Mouse (Mus musculus) mouse embryonic stem cell (cell line): ENCODE measurements at regions not wholly inside any gene's neighbourhood (a gene's known extent, or its start where the extent isn't known, plus 50 kb on each side); places are given as distances from the start of the nearest gene placed in this dataset.

Experiments
- in situ Hi-C, 2 experiments: fragments of 300-500 bp; cut with MboI; formaldehyde crosslinking; loops; 1 replicate in 1 of 2; 3 replicates in 1 of 2; pipeline ENCODE4 v1.14.3; 2019 to 2020; ENCODE audit warnings: low sequenced_read_pairs in 2 of 2, low pct_unique_long_range_greater_than_20kb in 1 of 2, mixed read lengths in 1 of 2; ENCODE audit not compliant: unreplicated experiment in 1 of 2

DNA sequence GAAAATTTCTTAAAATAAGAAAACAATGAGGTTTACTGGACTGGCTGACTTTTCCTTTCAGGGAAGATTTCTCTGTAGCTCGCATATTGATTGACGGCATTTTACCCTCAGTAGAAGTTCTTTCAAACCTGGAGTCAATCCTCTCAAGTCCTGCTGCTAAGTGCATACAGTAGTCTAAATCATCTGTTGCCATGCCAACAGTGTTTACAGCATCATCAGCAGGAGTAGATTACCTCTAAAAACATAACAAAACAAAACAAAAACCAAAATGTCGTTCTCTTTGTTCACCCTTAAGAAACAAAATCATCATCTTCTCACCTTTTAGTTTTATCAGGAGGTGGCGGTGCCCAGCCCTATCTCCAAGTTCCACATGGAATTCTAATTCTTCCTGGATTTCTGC, 143.8 kb downstream of the Icos start:
- in situ Hi-C loops, result no loop called here

DNA sequence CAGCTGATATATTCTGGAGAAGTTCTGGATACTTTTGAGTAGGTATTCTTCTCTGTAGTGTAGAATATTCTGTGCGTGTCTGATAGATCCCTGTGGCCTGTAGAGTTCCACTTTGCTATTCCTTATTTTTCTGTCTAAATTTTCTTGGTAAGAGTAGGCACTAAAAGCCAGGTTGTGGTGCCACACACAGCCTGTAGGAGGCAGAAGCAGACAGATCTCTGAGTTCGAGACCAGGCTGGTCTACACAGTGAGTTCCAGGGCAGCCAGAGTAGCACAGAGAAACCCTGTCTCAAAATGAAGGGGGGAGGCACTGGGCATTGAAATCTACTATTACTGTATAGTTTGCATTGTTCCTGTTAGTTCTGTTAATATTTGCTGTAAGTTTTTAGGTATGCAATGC, 147.4 kb downstream of the Icos start:
- in situ Hi-C loops, result no loop called here

DNA sequence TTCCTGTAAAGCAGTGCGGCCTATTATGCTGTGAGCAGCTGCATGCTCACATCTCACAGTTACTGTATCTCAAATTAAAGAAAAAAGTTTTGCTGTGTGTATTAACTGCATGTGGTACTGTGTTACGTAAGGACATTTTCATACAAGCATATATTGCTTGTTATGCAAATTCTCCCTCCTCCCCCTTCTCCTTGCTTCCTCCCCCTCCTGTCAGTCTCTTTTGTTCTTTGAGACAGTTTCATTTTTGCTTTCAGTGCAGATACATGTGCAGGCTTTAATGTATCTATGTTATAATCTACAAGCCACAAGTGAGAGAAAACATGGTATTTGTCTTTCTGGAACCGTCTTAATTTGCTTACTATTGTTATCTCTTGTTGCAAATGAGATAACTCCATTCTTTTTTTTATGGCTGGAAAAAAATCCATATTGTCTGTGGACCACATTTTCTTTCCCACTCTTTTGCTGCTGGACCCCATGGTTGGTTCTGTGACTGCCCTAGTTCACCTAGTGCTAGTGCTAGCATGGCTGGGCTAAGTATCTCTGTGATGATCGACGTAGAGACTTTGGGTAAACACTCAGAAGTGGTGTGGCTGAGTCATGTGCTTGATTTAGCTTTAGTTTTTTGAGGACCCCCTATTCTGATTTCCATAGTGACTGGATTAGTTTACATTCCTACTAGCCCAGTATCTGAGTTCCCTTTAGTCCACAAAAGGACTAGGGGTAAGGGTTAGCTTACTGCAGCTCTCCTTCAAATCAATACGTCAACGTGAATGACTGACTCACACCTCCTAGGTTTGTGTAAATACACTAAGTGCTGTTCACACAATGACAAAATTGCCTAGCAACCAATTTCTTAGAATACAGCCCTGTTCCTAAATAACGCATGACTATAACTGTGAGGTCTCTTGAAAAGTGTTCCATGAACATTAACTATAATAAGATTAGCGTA, 158.1 kb downstream of the Icos start:
- in situ Hi-C loops, result no loop called here

DNA sequence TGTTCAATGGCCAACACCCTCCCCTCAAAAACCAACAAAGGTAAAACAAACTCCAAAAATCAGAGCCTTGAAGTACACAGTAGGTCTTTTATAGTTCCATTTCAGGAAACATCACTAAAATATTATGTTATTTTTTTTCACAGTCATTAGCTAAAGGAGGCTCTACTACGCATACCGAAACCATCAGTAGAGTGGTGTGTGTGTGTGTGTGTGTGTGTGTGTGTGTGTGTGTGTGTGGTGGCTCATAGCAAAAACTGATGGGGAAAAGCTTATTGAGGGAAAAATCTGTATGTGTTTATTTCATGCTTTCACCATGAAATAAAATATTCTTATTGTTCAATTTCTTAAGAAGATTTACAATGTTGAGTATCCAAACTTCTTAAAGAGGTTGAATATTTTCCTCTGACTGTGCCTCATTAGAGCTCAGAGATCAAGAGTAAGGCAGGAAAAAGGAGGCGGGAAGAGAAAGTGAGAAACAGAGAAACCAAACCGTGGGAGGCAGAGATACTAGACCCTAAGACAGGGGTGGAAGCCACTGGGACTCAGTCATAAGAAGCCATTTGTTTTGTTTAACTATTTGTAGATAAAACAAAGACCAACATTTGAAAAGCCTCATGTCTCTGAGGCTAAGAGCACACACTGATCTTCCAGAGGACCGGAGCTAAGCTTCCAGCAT, 159.6 kb downstream of the Icos start:
- in situ Hi-C loops, result no loop called here

DNA sequence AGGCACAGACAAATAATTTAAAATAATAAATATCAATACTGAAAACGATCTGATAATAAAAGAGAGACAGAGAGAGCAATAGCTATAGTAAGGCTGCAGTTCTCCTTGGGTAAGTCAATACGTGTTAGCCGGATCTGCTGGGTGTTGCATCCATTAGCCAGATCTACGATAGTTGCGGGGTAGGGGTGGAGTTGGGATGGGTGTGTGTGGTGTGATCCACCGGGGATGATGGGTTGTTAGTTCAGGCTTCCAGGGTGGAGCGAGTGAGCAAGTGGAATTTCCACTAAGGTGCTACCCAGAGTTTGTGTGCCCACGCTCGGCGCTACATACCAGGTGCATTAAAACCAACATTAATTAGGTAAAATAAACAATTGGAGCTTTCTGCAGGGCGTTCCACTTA, 160.2 kb downstream of the Icos start:
- in situ Hi-C loops, result no loop called here

DNA sequence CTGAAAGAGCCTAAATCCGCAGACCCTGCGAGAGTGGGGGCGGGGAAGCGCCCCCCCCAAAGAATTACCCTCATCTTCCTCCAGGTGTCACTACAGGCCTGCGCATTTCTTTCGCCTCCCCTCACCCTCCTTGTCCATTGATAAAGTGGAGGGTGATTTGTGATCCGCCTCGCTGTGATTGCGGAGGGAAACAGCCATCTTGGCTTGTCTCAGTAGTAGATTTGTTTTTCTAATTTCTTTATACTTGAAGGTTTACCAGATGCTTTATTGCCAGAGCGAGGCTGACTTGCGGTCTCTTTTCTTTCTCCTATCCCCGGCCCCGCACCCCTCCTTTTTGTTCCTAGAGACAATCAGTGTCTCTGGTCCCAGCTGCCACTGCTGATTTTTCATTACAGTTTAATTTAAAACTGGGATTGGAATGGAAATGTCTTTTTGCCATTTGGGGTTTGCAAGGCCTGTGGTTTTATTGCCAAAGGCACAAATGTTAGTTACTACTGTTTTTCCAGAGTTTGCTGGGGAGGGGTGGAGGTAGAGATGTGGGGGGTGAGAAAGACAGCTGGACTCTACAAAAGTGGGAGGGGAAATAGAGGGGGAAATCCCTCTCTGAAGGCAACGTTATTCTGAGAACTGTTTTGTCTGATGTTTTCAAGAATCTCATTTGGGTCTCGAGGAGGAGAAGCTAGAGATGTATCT, 161.7 kb downstream of the Icos start:
- in situ Hi-C loops, result no loop called here

DNA sequence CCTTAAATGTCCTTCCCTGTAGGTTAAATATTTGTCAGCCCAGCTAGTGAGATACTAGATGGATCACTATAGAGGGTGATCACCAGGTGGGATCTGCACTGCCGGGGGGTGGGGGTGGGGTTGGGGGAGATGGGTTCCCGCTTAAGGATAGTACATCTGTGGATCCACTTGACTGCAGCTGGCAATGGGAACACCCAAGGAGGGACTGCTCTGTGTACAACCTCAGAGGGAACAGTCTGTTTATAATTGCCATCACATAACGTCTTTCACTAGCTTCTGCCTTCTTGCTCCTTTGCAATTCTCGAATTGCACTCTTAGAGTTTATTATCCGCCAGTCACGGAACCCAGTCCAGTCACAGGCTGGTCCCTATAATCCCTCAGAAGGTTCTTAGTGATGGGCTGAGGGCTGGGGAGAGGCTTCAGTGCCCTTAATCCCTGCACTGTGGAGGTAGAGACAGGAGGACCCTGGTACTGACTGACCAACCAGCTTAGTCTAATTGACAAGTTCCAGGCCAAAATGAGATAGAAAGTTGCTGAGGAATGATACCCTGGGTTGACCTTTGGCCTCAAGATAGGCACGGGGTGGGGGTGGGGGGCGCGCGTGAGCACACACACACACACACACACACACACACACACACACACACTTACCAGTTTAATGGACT, 162.4 kb downstream of the Icos start:
- in situ Hi-C loops, result no loop called here

DNA sequence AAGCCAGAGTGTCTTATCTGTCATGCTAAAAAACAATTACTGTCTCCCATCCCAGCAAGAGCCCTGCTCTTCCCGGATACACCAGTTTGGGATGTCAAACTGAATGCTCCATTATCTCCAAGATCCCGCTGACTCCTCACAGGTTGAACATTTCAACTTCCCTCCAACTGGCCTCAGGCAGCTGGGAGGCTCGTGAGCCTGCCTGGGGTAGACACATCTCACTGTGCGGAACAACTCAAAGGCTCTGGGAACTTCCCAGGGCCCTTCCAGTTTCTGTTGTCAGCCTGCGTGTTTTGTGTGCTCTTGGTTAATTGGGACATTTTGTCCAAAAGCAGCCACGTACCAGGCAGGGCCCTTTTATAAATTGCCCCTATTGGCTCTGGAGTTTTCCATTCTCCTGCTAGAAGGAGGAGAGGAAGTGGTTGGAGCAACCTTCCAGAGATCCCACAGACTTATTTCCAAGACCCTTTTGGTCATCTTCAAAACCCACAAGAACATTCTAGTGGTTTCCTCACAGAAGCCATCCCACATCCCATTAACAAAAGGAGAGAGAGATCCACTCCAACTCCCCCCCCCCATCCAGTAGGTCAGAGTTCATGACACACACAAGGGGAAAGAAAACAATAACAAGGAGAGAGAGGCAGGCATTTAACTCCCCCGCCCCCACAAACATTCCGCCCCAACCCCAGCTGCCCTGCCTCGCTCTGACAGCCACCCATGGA, 163.3 kb downstream of the Icos start:
- in situ Hi-C loops, result no loop called here

DNA sequence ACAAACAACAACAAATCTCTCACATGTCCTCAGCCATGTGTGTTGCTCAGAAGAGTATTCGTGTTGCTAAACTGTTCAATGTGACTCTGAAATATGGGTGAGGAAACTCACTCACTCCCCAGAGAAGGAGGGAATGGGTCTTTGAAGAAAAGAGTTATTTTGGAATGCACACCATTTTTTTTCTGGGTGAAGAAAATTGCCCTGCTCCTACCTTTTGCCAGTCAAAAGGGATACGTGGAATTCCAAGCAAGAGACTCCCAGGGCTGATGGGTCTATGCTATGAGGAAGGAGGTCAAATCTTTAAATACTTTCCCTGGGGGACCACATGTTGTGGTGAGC, 163.8 kb downstream of the Icos start:
- in situ Hi-C loops, result no loop called here

DNA sequence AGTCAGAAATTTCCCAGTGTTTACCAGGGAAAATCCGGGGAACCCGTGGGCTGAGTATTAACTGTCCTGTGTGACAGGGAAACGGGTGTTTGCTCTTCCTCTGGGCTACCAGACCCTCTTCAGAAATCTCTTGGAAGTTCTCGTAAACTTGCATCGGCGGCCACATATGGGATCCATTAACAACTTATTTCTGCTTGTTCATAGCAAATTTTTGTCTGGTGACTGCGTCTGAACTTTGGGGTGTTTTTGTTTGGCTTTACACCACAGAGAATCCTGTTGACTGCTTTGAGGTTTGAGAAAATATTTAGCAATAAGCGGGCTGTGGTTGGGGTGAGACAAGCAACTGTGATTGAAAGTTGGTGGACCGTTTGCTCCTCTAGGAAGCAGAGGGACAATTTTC, 164.2 kb downstream of the Icos start:
- in situ Hi-C loops, result no loop called here

DNA sequence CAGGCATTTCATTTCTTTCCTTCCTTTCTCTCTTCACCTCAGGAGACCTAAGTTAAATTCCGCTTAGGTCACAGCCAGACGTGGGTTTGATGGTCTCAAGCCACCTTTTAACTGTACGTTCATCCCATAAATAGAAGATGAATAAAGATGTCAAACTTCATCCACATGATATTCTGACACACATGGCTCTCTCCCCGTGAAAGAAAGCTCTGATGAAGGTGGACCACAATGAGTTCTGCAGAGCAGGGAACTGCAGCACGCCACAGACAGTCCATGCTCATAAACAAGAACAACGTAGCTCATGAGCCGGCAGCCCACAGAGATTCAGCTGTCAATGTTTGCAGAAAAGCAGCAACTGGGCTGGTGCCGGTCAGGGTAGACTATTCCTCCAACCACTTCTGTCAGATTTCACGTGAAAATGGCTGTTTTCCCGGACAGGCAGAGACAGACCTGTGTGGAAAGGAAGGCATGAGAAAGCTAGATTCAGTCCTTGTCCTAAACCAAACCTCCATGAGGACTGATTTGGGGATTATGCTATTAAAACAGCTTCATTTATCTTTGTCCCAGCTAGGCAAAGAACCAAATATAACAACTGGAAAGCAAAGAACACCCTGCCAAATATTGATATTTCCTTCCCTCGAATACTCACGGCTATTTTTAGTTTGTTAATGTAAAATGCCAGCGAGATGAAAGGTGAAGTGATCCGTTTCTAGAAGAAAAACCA, 165.5 kb downstream of the Icos start:
- in situ Hi-C loops, result no loop called here

DNA sequence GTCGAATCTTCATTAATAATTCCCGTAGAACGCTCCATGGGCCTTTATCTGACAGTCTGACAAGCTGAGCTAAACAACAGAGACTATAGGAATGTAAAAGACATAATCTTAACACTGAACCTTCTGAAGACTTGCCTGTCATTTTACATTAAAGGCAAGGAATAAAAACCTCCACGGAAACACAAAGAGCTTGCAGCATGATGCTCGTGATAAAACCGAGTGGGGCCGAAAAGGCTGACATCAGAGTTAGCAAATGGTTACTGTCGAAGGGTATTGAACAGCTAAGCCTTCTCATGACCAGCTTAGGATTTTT, 166.0 kb downstream of the Icos start:
- in situ Hi-C loops, result no loop called here

DNA sequence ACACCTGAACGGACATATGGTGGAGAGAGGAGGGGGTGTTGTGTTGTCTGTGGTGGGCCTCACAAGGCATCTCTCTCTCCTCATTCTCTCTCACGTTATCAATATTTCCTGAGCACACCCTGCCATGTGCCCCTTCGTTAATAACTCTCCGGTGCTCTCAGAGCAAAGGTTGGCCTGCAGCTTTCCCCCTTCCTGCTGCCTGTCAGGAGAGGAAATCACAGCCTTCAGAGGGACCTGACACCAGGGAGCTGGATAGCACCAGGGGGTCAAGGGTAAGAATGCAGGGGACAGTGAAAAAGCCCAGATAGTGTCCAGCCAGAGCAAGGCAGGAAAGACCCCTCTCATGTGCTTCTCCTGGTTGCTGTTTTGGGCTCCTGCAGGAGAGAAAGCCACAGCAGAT, 167.3 kb downstream of the Icos start:
- in situ Hi-C loops, result no loop called here

DNA sequence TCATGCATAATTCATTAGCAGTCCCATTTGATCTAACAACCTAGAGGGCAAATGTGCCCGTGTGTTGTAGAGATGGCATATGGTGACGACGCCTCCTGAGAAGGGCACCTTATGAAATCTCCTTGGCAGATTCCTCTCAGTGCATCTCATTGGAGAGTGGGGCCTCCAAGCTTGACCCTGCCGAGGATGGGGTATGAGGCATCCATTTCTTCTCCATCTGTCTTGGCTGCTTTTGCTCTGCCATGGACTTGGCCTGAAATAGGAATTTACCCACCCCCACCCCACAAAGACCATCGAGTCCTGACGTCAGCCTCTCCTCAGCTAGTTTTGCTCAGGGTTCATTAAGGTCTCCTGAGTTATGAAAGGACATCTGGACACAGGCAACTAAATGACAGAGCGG, 167.8 kb downstream of the Icos start:
- in situ Hi-C loops, result no loop called here

DNA sequence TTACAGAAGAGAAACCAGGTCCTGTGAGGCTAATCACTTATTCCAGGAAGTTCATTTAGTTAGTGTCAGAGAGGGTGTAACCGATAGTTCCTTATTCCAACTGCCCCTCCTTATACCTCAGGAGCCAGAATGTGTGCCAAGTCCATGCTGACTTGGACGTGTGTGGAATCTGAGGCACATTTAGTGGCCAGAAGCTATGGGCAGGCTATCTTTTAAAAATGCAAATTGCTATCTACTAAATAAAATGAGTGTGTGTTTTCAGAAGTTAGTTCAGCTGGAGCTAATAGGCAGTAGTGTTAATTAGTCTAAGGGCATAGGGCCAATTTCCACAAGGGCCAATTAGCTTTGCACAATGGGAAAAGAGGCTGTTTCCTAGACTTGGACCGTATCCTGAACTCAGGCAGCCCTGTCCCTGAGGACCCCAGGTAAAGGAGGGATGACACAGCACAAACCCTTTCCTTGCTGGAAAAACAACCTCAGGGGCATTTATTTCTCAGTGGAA, 168.5 kb downstream of the Icos start:
- in situ Hi-C loops, result no loop called here

DNA sequence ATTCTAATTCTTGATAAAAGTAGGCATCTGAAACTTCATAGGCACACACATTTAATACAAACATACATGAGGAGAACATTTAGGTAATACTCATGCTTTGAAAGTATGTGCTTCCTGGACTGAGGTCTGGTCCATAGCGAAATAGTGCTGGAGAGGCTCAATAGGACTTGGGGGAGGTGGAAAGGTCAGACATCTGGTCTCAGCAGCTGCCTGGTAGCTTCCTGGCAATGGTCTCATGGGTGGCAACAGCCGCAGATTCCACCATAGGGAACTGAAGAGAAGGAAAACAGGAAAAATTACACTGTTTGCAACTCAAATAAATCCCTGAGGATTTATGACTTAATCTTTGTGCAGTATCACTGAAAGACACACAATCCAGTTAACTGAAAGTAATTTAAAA, 174.0 kb downstream of the Icos start:
- in situ Hi-C loops, result no loop called here

DNA sequence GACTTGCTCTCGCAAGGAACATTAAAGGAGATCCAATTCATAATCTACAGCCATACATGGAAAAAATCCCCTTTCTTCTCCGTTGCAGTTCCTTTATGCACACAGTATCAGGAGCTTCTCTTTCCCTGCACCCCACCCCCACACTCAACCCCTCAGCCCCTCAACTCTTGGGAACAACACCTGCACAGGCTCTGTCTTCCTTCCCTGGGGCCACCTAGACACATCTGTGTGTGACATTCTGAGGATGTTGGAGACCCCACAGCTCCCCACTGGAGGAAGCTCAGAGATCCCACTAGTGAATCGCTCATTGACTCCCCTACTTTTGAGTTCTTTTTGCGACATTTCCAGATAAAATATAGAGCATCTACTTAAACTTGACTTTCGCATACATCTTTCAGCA, 174.4 kb downstream of the Icos start:
- in situ Hi-C loops, result no loop called here

DNA sequence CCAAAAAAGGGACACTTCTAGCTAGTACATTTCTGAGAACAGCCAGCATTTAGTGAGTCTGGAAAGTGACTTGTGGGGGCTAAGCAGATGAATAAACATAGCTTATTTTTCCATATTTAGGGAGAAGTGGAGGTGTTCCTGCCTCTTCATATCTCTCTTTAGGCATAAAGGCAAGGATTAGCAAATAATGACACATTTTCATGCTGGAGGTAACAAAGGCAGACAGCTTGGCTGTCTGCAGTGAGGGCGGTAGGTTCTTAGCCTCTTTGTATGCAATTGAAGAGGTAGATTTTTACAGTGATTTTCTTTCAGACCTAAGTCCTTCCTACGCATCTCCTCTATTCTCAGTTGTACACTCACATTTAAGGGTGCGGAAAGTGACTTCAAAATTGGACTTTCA, 176.5 kb downstream of the Icos start:
- in situ Hi-C loops, result no loop called here
